Mouse (Mus musculus) forelimb bud, embryonic 11.5 days (tissue): ENCODE results near the gene Pcid2.
A peak's percentile ranks its signal among the peaks of the same experiment; 100 is the strongest.

Experiments
- DNase-seq: peaks from one replicate; pipeline ENCODE4 v3.0.0-alpha.2; 2012; ENCODE audit warnings: low read depth, low spot score

The Pcid2 gene

GRCm38 (mm10) chr8:13105087-13105881, at the start of gene Pcid2, which contains the start of gene Cul4a:
TSS of gene Pcid2 (minus strand) at chr8:13105459.
TSS of gene Cul4a (plus strand) at chr8:13105621.
- DNase-seq, result peak; percentile 98

- no peak for DNase-seq
These were observed 48.8 kb upstream of the Pcid2 start for GRCm38 (mm10) chr8:13154099-13154498.

- no peak for DNase-seq
These were observed 45.7 kb upstream of the Pcid2 start for GRCm38 (mm10) chr8:13150929-13151328.

GRCm38 (mm10) chr8:13149866-13150265, 44.6 kb upstream of the Pcid2 start:
- DNase-seq, result no peak

GRCm38 (mm10) chr8:13149287-13149686, 44.0 kb upstream of the Pcid2 start:
- DNase-seq, result no peak

GRCm38 (mm10) chr8:13148476-13148875, 43.2 kb upstream of the Pcid2 start:
- DNase-seq, result no peak

- no peak for DNase-seq
These were observed 36.4 kb upstream of the Pcid2 start for GRCm38 (mm10) chr8:13141681-13142080.

- DNase-seq, result no peak
These were observed 34.5 kb upstream of the Pcid2 start for GRCm38 (mm10) chr8:13139641-13140182.

GRCm38 (mm10) chr8:13132220-13132619, 27.0 kb upstream of the Pcid2 start:
- DNase-seq, result peak; percentile 55

- DNase-seq, result no peak
These were observed 19.6 kb upstream of the Pcid2 start for GRCm38 (mm10) chr8:13124897-13125296.

GRCm38 (mm10) chr8:13122887-13123421, 17.7 kb upstream of the Pcid2 start:
- no peak for DNase-seq

- no peak for DNase-seq
These were observed 15.8 kb upstream of the Pcid2 start for GRCm38 (mm10) chr8:13120882-13121665.

- DNase-seq, result no peak
These were observed 13.3 kb upstream of the Pcid2 start for GRCm38 (mm10) chr8:13118516-13118915.

GRCm38 (mm10) chr8:13117096-13117495, 11.8 kb upstream of the Pcid2 start:
- no peak for DNase-seq

GRCm38 (mm10) chr8:13113232-13113631, 8.0 kb upstream of the Pcid2 start:
- no peak for DNase-seq

- DNase-seq, result no peak
These were observed 6.7 kb upstream of the Pcid2 start for GRCm38 (mm10) chr8:13111917-13112316.

GRCm38 (mm10) chr8:13109416-13109960, 4.2 kb upstream of the Pcid2 start:
- no peak for DNase-seq

- no peak for DNase-seq
These were observed 3.7 kb upstream of the Pcid2 start for GRCm38 (mm10) chr8:13108967-13109366.

GRCm38 (mm10) chr8:13107990-13108638, 2.9 kb upstream of the Pcid2 start:
- no peak for DNase-seq

- peak; percentile 2 for DNase-seq
These were observed 771 bp upstream of the Pcid2 start for GRCm38 (mm10) chr8:13105908-13106551.

GRCm38 (mm10) chr8:13104691-13105086, 570 bp downstream of the Pcid2 start:
- DNase-seq, result peak; percentile 81
